Mouse (Mus musculus): ENCODE results near the gene Islr2. TPM values are rescaled to one million over a fixed set of nuclear protein-coding genes. Genes with fewer than 3 reads are reported as not detected.
A peak's percentile ranks its signal among the peaks of the same experiment; 100 is the strongest.

The Islr2 gene
- total RNA-seq, 4 experiments from 2014 or later = 0.53 to 2.5 (median 0.73) TPM

DNA sequence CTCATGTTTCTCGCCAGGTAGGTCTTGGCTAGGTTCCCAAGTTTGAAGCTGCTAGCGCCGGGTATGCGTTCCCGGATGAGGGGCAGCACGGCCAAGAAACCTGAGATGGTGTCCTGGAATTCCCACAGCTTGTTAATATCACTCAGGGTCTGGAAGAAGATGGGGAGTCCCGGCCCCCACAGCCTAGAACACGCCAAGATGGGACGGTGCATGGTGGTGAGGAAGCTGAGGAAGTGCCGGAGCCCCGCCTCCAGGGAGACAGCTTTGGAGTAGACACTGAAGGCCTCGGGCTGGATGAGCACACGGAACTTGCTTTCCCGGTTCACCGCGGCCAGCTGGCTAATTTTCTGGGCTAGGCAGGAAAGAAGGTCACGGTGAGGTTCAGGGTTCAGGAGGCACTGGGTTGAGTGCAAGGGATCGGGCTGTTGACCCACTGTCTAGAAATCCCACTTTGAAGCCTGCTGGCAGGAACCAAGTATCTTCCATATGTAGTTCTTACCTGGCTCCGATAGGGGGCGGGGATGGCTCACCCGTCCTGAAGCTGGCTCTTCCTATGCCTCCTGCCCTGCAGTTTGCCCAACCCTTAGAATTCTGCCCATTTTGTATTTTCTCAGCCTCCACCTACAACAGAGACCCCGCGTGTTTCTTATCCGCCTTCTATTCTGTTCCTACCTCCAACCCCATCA, 16.2 kb upstream of the Islr2 start:
- DNase-seq (ENCODE audit: low spot score) = no peak

- DNase-seq (ENCODE audit: low spot score) = no peak
Measured at GRCm38 (mm10) chr9:58218539-58218938, 14.4 kb upstream of the Islr2 start.

GRCm38 (mm10) chr9:58216402-58216801, 12.3 kb upstream of the Islr2 start:
- DNase-seq (ENCODE audit: low spot score) = no peak

DNA sequence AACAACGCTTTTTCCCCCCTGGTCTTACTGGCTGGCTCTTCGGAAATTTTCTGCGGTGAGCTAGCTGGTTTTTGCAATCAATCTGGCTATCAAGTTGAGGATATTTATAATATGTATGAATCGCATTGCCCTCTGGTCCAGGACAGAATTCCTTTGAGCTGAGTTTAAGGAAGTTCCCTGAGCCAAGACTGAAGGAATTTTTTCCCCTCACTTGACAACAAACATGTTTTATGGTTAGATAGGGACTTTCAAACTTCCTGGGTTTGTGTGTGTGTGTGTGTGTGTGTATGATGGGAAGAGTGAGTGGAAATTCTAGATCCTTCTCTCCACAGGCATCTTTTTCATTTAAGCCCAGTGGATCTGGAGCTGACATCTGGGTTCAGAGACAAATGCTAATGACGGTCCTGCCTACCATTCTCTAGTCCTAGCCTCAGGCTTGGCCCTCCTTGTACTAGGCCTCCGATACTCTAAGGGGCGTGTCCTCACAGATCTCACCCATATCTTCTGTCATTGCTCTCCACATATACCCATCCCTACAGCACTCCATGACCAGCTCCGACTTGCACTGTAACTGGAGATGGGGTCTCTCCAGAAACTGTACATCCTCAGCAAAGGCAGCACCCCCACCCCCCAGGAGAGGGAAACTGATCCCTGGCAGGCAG, 10.5 kb upstream of the Islr2 start:
- DNase-seq (ENCODE audit: low spot score) = peak; percentile 35

DNA sequence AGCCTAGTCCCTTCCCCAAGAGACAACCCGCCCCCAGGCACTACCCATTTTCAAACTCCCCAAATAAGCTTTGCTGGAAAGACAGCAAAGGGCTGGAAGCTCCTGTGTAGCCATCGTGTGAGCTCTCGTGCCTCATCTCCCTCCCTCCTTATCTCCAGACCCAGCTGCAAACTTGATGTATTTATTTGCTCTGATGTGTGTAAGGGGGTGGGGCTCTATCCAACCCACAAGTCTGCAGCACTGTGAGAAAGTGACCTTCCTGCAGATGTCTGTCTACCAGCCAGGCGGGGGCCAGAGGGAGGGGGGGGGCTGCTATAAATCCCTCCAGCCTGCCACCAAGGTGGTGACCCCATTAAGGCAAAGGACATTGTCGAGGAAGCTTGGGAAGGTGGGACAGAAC, 9.7 kb upstream of the Islr2 start:
- no peak for DNase-seq (ENCODE audit: low spot score)

DNA sequence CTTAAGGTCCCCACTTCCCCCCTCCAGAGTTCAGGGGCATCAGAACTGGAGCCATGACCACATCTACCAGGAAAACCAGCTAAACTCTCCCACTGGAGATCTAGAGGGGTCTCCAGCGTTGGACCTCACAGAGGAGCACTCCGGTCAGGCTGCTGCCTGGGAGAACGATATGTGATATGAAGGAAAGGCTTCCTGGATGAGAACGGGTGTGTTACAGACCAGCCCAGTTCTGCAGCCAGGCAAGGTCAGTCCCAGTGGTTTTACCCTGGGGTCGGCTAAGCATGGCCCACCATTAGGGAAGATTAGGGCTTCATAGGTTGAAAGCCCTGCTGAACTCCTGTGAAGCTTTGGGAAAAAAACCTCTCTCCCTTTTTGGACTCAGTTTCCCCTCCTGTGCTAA, 9.3 kb upstream of the Islr2 start:
- DNase-seq (ENCODE audit: low spot score) = no peak

DNA sequence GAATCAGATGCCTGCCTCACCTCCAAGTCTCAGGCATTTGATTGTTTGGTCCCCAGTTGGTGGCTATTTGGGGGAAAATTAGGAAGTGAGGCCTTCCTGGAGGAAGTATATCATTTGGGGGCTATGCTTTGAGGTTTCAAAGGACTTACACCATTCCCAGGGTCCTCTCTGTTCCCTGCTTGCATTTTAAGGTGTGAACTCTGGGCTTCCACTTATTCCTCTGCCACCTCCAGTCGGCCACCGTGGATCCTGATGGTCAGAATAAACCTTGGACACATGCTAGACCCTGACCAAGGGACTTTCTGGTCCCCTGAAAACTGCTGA, 6.1 kb upstream of the Islr2 start:
- no peak for DNase-seq (ENCODE audit: low spot score)

DNA sequence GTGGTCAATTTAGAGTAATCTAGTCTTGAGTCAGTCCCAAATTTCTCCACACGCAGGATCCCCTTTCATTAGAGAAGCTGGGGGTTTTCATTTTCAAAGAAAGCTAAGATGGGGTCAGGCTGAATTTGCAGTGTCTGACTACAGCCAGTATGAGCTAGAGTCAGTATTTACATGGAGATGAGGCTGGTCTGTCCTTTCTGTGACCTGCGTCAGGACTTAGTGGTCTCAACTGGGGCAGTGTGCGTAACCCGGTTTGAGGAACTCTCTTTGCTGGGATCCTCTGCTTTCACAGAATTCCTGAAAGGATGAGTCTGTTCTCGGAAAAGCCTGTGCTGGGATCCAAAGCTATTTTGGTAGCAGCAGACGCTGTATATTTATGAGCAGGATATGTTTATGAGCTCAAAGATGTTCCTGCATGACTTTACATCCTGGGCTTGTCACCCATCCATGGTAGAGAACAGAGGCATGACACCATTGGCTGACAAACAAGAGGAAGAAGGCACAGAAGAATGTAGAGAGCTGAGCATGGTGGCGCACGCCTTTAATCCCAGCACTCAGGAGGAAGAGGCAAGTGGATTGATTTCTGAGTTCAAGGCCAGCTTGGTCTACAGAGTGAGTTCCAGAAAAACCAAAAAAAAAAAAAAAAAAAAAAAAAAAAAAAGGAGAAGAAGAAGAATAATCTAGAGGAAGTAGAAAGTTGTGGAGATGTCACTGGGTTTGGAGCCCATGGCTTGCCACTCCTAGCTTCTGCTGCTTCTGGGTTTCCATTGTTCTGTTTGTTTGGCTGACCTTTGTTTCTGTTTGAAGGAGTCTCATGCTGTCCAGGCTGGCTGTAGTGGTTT, 5.6 kb upstream of the Islr2 start:
- DNase-seq (ENCODE audit: low spot score) = no peak

GRCm38 (mm10) chr9:58206013-58206412, 1.9 kb upstream of the Islr2 start:
- no peak for DNase-seq (ENCODE audit: low spot score)

DNA sequence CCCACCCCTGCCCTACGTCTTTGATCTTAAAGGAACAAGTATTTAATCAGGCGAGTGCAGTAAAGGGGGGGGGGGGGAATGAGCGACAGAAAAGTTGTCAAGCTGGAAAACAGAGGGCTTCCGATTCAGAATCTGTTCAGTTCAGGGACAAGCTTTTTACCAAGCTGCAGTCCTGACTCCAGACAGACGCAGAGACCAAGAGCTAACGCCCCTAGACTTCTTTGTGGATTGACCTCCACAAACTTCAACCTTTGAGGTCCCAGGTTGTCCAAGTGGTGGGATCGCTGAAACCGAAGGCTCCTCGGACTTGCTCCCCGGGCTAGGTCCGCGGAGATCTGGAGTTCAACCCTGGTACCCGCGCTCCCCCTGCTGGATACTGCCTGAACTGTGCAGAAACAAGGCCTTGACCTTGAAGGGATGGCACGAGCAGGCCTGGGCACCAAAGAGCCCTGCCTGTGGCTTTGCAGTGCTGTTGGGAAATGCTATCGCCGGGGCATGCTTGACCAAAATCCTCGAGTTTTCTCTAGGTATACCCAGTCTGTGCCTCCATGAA, 405 bp upstream of the Islr2 start:
- DNase-seq (ENCODE audit: low spot score) = peak; percentile 93

DNA sequence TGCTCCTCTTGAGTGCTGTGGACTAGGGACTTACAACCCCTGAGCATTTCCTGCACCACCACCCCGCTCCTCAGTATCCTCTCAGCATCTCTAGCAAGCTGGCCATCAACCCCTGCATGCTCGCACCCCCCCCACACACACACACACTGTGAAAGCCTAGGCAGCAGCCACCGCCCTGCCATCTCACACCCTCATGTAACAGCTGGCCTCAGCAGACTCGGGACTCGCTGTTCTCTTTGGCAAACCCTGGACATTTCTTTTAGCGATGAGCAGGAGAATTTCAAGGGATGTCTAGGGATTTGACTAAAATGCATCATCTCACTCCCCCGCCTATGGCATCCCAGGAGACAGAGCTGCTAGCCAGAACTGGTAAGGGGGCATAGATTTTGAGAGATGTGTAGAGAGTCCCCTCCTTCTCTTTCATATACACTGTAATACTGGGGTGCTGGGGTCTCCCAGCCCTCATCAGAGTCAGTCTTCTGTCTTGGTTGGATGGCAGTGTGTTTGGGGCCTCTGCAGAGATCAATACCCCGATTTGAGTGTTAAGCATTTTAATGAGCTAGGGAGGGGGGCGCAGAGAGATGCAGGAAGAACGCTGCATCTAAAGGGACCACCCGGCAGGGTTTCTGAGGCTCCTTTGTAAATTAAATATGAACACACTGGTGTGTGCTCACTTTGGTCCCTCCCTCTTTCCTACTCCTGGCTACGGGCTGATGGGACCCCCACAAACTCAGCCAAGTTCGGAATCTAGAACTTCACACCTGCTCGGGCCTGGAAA, 1.3 kb downstream of the Islr2 start:
- no peak for DNase-seq (ENCODE audit: low spot score)

GRCm38 (mm10) chr9:58201861-58202549, 2.1 kb downstream of the Islr2 start:
- DNase-seq (ENCODE audit: low spot score) = no peak

- DNase-seq (ENCODE audit: low spot score) = no peak
Measured at GRCm38 (mm10) chr9:58201091-58201842, 2.9 kb downstream of the Islr2 start.

DNA sequence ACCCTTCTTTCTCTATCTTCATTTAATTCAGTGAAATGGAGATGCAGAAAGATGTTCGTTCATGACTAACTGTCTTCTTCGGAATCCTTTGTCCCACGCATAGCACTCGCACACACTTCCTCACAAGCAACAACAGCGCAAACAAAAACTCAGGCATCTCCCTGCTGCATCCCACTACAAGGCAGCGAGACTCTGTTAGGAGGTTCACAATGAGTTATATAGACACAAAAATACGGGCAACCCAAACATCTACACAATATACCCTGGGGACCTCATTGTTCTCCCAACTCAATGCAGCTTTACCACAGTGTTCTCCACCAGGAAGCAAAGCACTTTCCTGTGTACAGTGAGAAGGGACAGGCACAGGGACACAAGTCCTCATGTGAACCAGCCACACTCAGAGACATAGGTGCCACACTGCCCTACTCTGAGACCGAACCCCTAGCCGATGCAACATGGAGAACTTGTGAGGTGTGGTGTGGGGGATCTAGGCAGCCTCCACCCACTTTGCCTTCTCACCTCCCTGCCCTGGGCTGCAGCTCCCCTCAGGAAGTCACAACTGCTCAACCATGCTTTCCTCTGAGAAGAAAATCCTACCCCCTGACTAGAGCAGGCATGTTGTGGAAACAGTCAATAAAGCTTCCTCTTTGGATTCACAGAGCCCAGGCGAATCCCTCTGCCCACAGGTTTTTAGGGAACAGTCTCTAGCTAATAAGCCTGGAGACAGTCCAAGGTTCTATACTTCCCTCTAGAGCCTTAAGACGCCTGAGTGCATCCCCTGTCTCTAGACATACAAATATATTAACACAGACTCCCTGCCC, 3.6 kb downstream of the Islr2 start:
- no peak for DNase-seq (ENCODE audit: low spot score)

GRCm38 (mm10) chr9:58199381-58200269, 4.5 kb downstream of the Islr2 start:
- DNase-seq (ENCODE audit: low spot score) = no peak

GRCm38 (mm10) chr9:58198801-58199371, 5.2 kb downstream of the Islr2 start:
- no peak for DNase-seq (ENCODE audit: low spot score)

DNA sequence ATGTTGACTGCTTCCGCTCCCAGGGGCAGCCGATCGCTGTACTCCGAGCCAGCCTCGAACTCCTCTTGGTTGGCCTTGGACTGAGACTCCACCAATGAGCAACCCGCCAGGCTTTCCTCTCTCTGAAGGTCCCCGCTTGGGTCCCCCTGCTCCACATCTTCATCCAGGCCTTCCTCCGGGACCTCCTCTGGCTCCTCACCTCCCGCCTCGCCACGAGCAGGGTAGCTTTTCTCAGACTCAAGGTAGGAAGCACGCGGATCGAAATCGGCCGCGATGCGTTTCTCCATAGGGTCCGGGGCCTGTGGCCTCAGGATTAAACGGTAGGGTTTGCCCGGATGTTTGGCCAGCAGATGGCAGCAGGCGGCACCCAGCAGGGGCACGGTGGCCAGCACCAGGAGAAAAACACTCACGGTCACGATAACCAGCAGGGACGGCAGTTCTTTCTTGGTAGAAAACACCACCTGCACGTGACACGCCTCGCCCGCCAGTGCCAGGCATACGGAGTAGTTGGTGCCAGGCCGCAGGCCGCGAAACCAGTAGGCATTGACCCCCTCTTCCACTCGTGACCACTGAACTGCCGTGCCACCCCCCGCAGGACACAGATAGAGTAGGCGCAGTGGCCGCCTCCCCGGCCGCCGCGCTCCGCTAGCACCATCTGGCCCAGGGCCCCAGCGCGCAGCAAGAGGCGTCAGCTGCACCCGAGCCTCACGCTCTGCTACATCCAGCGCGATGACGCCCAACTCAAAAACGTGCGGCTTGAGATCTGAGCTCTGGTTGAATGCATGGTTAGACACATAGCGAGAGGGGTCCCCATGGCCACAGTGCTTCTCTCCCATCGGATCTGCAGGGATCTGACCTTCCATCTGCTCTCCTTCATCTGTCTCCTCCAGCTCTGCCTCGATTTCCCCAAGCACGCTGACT, 6.1 kb downstream of the Islr2 start:
- no peak for DNase-seq (ENCODE audit: low spot score)

All from heart, adult 8-10 months (tissue).